Mouse (Mus musculus): ENCODE results near the gene Polr3c.

DNA sequence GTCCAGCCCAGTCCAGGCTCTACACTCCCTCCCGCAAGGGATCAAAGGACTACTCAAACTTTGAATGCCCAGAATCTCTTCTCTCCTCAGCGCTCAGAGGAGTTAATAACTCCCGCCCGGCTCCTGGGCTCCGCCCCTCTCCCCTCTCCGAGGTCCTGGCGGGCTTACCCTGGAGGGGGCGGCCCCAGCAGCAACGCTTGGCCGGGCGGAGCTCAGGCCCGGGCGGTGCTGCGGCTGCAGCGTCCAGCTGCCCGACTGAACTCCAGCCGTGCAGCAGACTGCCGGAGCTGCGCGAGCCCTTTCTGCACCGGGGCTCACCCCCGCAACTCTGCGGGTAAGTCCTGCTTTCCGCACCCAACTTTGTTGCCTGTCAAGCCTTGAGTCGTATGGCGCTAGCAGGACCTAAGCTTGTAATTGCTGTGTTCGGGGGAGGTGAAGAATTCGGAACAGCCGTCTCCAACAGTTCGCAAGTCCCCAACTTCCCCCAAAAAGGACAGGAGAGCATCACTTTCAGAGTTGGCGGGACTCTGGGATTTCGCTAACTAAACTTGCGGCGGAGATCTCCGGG lies 31.1 kb downstream of the Polr3c start, which contains the start of gene Pias3:
- TF ChIP-seq POLR2A (IDR thresholded peaks at IDR 0.05; ENCODE audit: extremely low read depth, insufficient read depth, low read length) (peak; percentile 48; the same call in 1 of the 2 replicates), CTCF (IDR thresholded peaks at IDR 0.05; ENCODE audit: extremely low read depth, insufficient read depth, low read length) (no peak)
